Mouse (Mus musculus): ENCODE data around the gene Ptprg.
A peak's percentile ranks its signal among the peaks of the same experiment; 100 is the strongest.

Gene Ptprg

GRCm38 (mm10) chr14:11732376-11732775, 179.0 kb downstream of the Ptprg start:
- no peak for DNase-seq (ENCODE audit: low spot score in 2 of 2)

- DNase-seq (ENCODE audit: low spot score in 2 of 2), result no peak
These were observed 190.4 kb downstream of the Ptprg start for GRCm38 (mm10) chr14:11743726-11744125.

DNA sequence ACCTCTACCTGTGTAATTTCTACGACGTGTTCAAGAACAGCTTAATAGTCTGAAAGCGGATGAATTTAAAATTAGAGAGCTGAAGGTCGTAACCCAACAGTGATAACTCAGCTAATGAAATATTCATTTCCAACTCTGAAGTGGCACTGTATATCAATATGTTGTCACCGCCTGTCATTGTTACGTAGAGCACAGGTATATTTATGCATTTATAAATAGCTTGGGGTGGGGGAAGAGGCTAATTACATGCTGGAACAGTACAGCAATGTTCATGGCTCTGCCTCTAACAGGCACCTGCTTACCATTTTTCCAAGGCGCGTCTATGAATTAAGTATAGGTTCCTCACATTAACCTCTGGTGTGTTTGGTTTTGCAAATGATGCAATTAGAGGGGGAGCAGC, 199.3 kb downstream of the Ptprg start:
- DNase-seq (ENCODE audit: low spot score in 2 of 2), result no peak

DNA sequence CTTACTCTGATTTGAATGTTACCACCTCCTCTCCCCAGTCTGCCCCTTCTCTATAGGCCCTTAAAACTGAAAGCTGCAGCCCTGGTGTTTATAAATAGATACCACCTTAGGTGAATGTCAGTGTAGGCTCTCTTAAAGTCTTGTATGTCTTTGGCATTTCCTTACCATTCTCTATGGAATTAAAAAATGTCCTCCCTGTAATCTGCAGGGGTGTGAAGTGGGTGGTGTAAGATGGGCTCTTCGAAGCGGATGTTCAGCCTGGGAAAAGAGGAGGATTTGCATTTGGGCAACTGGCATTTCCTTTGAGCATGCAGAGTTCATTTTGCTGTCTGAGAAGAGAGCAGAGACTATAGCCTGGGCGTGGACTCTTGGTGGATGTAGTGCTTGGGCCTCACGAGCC, 201.3 kb downstream of the Ptprg start:
- DNase-seq (ENCODE audit: low spot score in 2 of 2), result no peak

DNA sequence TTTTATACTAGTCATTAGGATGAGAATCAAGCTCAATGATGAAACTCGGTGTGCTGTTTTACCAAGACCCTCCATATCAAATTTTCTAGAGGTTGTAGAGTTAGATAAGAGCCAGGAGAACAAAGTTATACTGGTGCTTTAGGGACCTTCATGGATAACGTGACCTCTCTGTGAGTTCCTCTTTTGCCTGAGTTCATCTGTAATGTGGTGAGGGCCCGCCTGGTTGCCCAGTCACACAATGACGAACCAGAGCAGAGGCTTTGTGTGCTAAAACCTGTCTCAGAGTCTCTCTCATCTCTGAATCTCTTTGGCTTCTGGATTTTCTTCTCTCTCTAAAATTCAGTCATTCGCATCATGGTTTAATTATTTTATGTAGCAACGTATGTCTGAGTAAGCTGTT, 204.9 kb downstream of the Ptprg start:
- no peak for DNase-seq (ENCODE audit: low spot score in 2 of 2)

DNA sequence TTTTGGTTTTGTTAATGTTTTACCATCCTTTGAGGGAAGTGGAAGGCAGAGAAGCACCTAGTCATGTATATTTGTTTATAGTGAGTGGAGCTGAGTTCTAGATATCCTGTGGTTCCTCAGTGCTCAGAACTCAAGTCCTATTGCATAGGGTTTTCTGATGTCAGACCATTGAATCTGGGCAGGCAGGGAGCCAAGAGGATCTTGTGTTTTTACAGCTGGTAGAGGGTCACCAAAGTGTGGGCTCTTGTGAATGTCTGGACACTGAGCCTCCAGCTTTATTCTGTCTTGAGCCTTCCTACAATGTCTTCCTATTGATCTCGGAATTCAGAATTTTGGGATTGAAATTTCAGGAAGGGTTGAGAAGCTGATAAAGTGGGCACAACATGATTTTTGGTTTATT, 206.0 kb downstream of the Ptprg start:
- no peak for DNase-seq (ENCODE audit: low spot score in 2 of 2)

- no peak for DNase-seq (ENCODE audit: low spot score in 2 of 2)
These were observed 209.7 kb downstream of the Ptprg start for GRCm38 (mm10) chr14:11762995-11763394.

DNA sequence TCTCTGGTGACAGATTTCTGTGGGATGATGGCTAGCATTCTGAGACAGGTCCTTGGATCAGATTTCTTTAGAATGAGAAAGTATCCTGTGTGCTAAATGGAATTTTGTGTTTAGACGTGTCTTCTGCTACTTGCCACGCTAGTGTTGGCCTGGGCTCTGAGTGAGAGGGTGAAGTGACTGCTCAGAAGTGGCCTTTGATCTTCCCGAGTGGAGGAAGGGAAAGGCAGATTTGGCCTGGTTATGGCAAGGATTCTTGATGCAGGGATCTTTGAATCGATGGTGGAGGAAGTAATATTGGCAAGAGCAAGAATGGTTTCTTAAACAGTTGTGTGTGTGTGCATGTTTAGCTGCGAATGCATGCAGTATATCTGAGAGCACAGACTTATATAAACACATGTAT, 219.4 kb downstream of the Ptprg start:
- no peak for DNase-seq (ENCODE audit: low spot score in 2 of 2)

- DNase-seq (ENCODE audit: low spot score in 2 of 2), result peak in 1 of 2 experiments; percentile 24
These were observed 221.2 kb downstream of the Ptprg start for GRCm38 (mm10) chr14:11774476-11775037.

GRCm38 (mm10) chr14:11775204-11775603, 221.9 kb downstream of the Ptprg start:
- DNase-seq (ENCODE audit: low spot score in 2 of 2), result peak; percentile 50 to 60

- no peak for DNase-seq (ENCODE audit: low spot score in 2 of 2)
These were observed 222.7 kb downstream of the Ptprg start for GRCm38 (mm10) chr14:11775951-11776495.

- no peak for DNase-seq (ENCODE audit: low spot score in 2 of 2)
These were observed 223.2 kb downstream of the Ptprg start for GRCm38 (mm10) chr14:11776566-11776965.

DNA sequence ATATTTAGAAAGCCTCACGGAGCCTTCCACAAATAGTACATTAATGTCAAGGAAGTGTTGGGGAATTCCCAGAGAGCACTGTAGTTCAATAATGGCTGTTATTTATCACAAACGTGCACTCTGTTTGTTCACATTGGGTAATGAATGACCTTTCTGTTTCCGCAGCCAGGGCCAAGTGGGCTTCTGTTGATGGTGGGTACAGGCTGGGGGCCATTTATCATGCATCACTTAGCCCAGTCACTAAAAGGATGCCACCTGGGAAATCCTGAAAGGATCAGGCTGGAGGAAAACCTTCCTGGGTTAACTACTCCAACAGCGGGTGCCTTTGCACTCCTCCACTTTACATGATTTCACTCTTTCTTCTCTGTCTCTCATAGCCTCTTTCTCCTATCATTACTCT, 237.9 kb downstream of the Ptprg start:
- DNase-seq (ENCODE audit: low spot score in 2 of 2), result no peak

GRCm38 (mm10) chr14:11793847-11794246, 240.5 kb downstream of the Ptprg start:
- DNase-seq (ENCODE audit: low spot score in 2 of 2), result no peak

DNA sequence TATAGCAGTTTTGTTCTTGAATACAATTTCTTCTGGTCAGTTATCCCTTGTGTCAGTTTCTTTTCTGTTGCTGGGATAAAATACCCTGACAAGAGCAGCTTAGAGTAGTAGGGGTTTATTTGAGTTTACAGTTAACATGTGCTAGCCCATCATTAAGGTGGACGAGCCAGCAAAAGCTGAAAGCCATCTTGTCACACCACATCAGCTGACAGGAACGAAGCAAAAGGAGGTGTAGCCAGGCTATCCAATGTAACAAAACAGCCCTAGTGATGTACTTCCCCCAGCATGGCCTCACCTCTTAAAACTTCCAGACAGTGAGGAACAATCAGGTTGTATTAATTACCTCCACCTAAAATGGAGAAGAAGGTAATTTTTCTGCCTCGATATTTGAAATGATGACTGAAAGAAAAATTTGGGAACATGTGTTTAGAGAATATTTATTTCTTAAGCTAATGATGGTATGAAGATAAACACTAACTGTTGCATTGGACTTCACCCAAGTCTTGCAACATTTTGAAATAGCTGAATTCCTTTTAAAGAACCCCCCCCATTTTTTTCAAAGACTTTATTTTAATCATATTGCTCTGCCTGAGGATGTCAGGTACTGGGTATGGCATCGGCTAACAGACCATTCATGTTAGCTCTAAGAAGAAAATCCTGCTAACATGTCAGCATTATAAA, 249.2 kb downstream of the Ptprg start:
- no peak for DNase-seq (ENCODE audit: low spot score in 2 of 2)

DNA sequence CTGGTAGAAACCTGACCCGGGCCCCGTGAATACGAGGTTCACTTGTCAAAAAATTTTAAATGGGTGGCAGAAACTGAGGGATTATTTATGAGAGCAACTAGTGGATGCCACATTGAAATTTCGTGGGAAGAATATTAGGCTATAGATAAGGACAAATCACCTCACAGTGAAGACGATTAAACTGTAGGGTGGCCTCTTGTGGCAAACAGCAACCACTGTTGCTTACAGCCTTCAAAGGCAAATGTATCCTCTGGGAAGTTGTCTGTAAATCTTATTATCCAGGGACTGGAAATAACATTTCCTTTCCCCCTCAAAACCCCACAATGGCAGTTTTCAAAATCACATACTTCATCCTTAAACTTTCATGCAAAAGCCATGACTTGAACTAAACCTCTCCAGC, 253.3 kb downstream of the Ptprg start:
- no peak for DNase-seq (ENCODE audit: low spot score in 2 of 2)

DNA sequence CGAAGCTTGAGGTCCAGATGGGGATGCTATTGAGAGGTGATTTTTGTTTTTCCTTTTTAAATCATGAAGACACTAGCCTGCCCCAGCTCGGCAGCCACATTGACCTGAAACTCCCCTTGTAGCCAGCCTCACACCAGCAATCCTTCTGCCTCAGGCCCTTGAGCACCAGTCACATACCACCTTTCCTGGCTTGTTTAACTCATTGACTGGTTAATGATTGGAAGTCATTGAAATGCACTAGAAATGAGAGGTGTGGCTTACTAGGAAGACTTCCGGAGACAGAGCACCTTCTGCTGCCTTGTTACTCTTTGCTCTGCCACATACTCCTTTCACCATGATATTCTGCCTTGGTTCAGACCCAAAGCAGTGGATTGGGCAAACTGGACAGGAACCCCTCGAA, 254.1 kb downstream of the Ptprg start:
- no peak for DNase-seq (ENCODE audit: low spot score in 2 of 2)

- peak; percentile 81 to 91 for DNase-seq (ENCODE audit: low spot score in 2 of 2)
These were observed 257.9 kb downstream of the Ptprg start for GRCm38 (mm10) chr14:11811142-11811761.

GRCm38 (mm10) chr14:11812291-11812690, 259.0 kb downstream of the Ptprg start:
- no peak for DNase-seq (ENCODE audit: low spot score in 2 of 2)

DNA sequence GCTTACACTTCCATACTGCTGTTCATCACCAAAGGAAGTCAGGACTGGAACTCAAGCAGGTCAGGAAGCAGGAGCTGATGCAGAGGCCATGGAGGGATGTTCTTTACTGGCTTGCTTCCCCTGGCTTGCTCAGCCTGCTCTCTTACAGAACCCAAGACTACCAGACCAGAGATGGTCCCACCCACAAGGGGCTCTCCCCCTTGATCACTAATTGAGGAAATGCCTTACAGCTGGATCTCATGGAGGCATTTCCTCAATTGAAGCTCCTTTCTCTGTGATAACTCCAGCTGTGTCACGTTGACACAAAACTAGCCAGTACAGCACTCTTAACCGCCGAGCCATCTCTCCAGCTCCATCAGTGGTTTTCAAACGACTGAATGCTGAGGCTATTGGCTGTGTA, 261.5 kb downstream of the Ptprg start:
- peak in 1 of 2 experiments; percentile 26 for DNase-seq (ENCODE audit: low spot score in 2 of 2)

DNA sequence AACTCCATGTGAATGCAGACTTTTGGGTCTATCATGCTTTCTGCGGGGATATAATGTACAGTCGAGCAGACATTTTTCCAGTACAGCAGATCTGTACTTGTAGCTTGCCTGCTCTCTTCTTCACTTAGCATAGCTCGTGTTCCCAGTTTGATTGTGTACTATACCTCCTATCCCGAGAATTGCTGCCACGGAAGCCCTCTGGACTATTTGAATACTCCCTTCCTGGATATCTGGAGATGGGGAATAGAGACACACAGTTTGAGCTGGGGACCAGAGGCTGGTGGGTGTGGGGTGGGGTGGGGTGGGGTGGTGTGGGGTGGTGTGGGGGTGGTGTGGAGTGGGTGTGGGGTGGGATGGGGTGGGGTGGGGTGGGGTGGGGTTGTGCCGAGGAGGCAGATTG, 263.9 kb downstream of the Ptprg start:
- DNase-seq (ENCODE audit: low spot score in 2 of 2), result no peak

- no peak for DNase-seq (ENCODE audit: low spot score in 2 of 2)
These were observed 264.7 kb downstream of the Ptprg start for GRCm38 (mm10) chr14:11818054-11818453.

GRCm38 (mm10) chr14:11818721-11819120, 265.4 kb downstream of the Ptprg start:
- no peak for DNase-seq (ENCODE audit: low spot score in 2 of 2)
